Mouse (Mus musculus) gastrocnemius, postnatal 4 days (tissue): ENCODE measurements at regions not wholly inside any gene's neighbourhood (a gene's known extent, or its start where the extent isn't known, plus 50 kb on each side); places are given as distances from the start of the nearest gene placed in this dataset.

Experiments used
- DNase-seq, 2 experiments: peaks; one replicate each; pipeline ENCODE4 v3.0.0; 2021 to 2022; ENCODE audit warnings: low spot score in 2 of 2, mixed read lengths in 2 of 2

GRCm38 (mm10) chr17:47069206-47069605 is 58.9 kb upstream of the Ubr2 start:
- DNase-seq: no peak

- DNase-seq: no peak
Measured at GRCm38 (mm10) chr17:47065307-47065901, 55.0 kb upstream of the Ubr2 start.

GRCm38 (mm10) chr17:47064592-47065306 is 54.4 kb upstream of the Ubr2 start:
- no peak for DNase-seq

DNA sequence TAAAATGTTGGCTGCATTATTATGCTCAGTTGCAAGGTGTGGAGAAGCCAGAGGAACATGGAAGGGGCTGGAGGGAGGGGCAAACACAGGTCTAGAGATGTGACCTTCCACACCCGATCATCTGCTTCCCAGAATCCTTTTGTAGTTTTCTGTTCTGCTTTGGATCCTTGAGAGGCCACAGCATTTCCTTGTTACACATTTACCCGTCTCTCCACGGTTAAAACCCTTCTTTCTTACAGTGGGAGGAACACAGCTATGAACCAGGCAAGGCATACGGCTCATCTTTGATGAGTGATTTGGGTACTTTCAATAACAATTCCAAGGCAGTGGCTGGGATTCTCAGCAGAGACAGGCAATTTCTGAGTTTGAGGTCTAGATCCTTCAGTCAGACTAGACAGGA is 53.6 kb upstream of the Ubr2 start:
- no peak for DNase-seq

DNA sequence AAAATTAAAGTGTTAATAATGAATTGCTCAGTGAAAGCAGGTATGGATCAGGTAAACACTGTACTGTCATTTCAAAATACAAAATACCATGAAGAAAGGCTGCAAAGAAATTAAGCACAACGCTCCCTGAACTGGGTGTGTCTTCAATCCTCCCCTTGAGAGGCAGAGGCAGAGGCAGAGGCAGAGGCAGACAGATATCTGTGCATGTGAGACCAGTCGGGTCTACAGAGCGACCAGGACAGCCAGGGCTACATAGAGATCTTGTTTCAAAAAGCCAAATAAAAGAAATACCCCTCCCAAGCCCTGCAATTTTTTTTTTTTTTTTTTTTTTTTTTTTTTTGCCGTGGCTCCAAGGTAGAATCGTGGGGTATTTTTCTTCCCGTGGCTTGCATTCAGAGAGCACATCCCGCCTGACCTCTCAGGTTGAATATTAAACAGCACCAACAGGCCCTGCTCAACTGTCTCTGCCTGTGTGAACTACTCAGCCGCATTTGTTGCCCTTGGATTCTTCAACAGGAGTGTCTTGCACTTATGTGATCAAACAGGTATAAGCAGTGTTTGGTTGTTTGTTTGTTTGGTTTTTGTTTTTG is 50.8 kb upstream of the Ubr2 start:
- DNase-seq: no peak
